Mouse (Mus musculus): ENCODE results near the gene Kcnn3. TPM values are rescaled to one million over a fixed set of nuclear protein-coding genes. Genes with fewer than 3 reads are reported as not detected.
A peak's percentile ranks its signal among the peaks of the same experiment; 100 is the strongest.

Kcnn3 gene
- polyA plus RNA-seq, 1 experiment from 2014 or later = 9.6 TPM

GRCm38 (mm10) chr3:89574260-89574659, 54.3 kb downstream of the Kcnn3 start:
- ATAC-seq (ENCODE audit: low FRiP score, low read depth) = no peak
- no peak overlapping the region for H3K4me3 ChIP-seq
- H3K4me1 ChIP-seq (replicated peaks) = peaks cover 10% of the 10 kb centered on the region
- H3K36me3 ChIP-seq = no peaks in the 10 kb centered on the region
- no peaks in the 10 kb centered on the region for H3K9me3 ChIP-seq
- 71% methylated on average over 2 of the region's 2 CpGs for WGBS
- no peak overlapping the region for H3K4me2 ChIP-seq
- H3K27ac ChIP-seq (replicated peaks) = no peak overlapping the region
- no peaks in the 10 kb centered on the region for H3K27me3 ChIP-seq
- no peak overlapping the region for H3K9ac ChIP-seq

- Histone ChIP-seq H3K9me3 (no peaks in the 10 kb centered on the region), H3K27ac (replicated peaks) (no peak overlapping the region), H3K36me3 (no peaks in the 10 kb centered on the region), H3K4me1 (replicated peaks) (no peaks in the 10 kb centered on the region), H3K27me3 (no peaks in the 10 kb centered on the region), H3K9ac (no peak overlapping the region), H3K4me2 (no peak overlapping the region), H3K4me3 (no peak overlapping the region)
- ATAC-seq (ENCODE audit: low FRiP score, low read depth) = no peak
- 93% methylated on average over 6 of the region's 6 CpGs for WGBS
These were observed 56.4 kb downstream of the Kcnn3 start for GRCm38 (mm10) chr3:89576381-89576780.

DNA sequence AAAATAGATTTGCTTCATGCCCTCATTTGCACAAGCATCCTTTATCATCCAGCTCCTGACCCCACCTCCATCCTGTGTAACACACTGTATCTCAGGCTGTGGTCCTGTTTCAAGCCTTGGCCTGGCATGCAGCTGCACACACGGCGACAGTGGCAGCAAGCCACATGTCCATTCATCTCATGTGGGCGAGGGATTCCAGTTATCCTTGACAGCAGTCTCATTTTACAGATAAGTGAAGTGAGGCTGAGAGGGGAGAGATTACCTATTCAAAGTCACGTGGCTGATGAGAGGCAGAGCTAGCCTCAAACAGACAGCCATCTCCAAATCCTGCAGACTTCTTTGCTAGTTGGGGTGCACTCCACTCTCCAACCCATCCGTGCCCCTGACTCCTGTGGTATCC, 57.2 kb downstream of the Kcnn3 start:
- ATAC-seq (ENCODE audit: low FRiP score, low read depth) = no peak
- WGBS = 91% methylated on average over 5 of the region's 5 CpGs
- Histone ChIP-seq H3K27ac (replicated peaks) (no peak overlapping the region), H3K9ac (no peak overlapping the region), H3K36me3 (no peaks in the 10 kb centered on the region), H3K27me3 (no peaks in the 10 kb centered on the region), H3K4me3 (no peak overlapping the region), H3K4me1 (replicated peaks) (no peaks in the 10 kb centered on the region), H3K9me3 (no peaks in the 10 kb centered on the region), H3K4me2 (no peak overlapping the region)

DNA sequence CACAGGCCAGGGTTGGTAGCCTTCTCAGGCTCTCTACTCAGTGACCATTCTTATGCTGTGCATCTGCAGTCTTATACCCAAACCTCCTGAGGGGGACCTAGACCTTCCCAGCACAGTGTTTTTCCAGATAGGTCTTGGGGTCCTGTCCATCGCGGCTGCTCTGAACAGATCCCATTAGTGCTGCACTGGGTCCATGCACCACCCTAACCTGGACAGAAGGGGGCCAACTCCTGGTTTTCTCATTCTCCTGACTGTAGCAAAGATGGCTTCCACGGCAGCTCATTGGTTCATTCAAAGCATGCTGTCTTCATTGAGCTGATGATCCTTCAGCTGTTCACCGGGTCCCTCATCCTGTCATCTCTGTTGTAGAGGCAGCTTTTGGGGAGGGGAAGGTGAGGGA, 58.1 kb downstream of the Kcnn3 start:
- ATAC-seq (ENCODE audit: low FRiP score, low read depth) = no peak
- no peaks in the 10 kb centered on the region for H3K36me3 ChIP-seq
- H3K4me3 ChIP-seq = no peak overlapping the region
- WGBS = 76% methylated on average over 4 of the region's 4 CpGs
- no peak overlapping the region for H3K27ac ChIP-seq (replicated peaks)
- H3K9me3 ChIP-seq = no peaks in the 10 kb centered on the region
- no peaks in the 10 kb centered on the region for H3K27me3 ChIP-seq
- no peak overlapping the region for H3K4me2 ChIP-seq
- H3K9ac ChIP-seq = no peak overlapping the region
- H3K4me1 ChIP-seq (replicated peaks) = no peaks in the 10 kb centered on the region

DNA sequence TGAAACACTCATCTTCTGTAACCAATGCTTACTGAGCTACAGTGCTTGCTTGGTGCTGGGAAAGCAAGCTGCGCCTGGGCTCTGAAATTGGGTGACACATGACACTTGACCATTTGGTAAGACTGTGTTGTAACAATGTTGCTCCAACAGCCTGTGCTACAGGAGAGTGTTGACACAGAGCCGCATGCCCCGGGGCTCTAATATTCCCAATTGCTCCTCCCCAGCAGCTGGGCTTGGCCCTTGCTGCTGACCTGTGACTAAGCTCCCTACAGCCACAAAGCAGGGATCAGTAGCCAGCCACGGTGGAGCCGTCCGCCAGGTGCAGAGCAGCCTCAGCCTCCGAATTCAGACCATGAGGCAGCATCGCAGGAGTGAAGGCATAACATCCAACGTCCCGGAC, 58.8 kb downstream of the Kcnn3 start:
- H3K9ac ChIP-seq = no peak overlapping the region
- no peaks in the 10 kb centered on the region for H3K9me3 ChIP-seq
- H3K4me3 ChIP-seq = no peak overlapping the region
- H3K27ac ChIP-seq (replicated peaks) = no peak overlapping the region
- ATAC-seq (ENCODE audit: low FRiP score, low read depth) = no peak
- peaks cover 7% of the 10 kb centered on the region for H3K4me1 ChIP-seq (replicated peaks)
- no peak overlapping the region for H3K4me2 ChIP-seq
- WGBS = 77% methylated on average over 10 of the region's 10 CpGs
- H3K27me3 ChIP-seq = no peaks in the 10 kb centered on the region
- H3K36me3 ChIP-seq = no peaks in the 10 kb centered on the region

- Histone ChIP-seq H3K9me3 (no peaks in the 10 kb centered on the region), H3K4me2 (no peak overlapping the region), H3K27ac (replicated peaks) (peak overlapping the region; percentile 49), H3K36me3 (no peaks in the 10 kb centered on the region), H3K4me1 (replicated peaks) (peaks cover 49% of the 10 kb centered on the region), H3K4me3 (no peak overlapping the region), H3K27me3 (no peaks in the 10 kb centered on the region), H3K9ac (no peak overlapping the region)
- ATAC-seq (ENCODE audit: low FRiP score, low read depth) = peak; percentile 40; the same call in 1 of the 2 replicates
- 54% methylated on average over 4 of the region's 4 CpGs for WGBS
These were observed 64.3 kb downstream of the Kcnn3 start for GRCm38 (mm10) chr3:89584254-89584653.

- no peaks in the 10 kb centered on the region for H3K36me3 ChIP-seq
- H3K9ac ChIP-seq = no peak overlapping the region
- no peak overlapping the region for H3K4me2 ChIP-seq
- H3K27me3 ChIP-seq = no peaks in the 10 kb centered on the region
- ATAC-seq (ENCODE audit: low FRiP score, low read depth) = no peak
- H3K9me3 ChIP-seq = no peaks in the 10 kb centered on the region
- no peak overlapping the region for H3K27ac ChIP-seq (replicated peaks)
- peaks cover 75% of the 10 kb centered on the region for H3K4me1 ChIP-seq (replicated peaks)
- H3K4me3 ChIP-seq = no peak overlapping the region
- WGBS = 83% methylated on average over 11 of the region's 11 CpGs
These were observed 68.5 kb downstream of the Kcnn3 start for GRCm38 (mm10) chr3:89588436-89588835.

- H3K36me3 ChIP-seq = no peaks in the 10 kb centered on the region
- WGBS = 82% methylated on average over 3 of the region's 3 CpGs
- H3K9me3 ChIP-seq = no peaks in the 10 kb centered on the region
- H3K9ac ChIP-seq = no peak overlapping the region
- no peak for ATAC-seq (ENCODE audit: low FRiP score, low read depth)
- no peaks in the 10 kb centered on the region for H3K27me3 ChIP-seq
- no peak overlapping the region for H3K4me3 ChIP-seq
- H3K4me2 ChIP-seq = no peak overlapping the region
- no peak overlapping the region for H3K27ac ChIP-seq (replicated peaks)
- peaks cover 66% of the 10 kb centered on the region for H3K4me1 ChIP-seq (replicated peaks)
These were observed 69.4 kb downstream of the Kcnn3 start for GRCm38 (mm10) chr3:89589321-89589720.

DNA sequence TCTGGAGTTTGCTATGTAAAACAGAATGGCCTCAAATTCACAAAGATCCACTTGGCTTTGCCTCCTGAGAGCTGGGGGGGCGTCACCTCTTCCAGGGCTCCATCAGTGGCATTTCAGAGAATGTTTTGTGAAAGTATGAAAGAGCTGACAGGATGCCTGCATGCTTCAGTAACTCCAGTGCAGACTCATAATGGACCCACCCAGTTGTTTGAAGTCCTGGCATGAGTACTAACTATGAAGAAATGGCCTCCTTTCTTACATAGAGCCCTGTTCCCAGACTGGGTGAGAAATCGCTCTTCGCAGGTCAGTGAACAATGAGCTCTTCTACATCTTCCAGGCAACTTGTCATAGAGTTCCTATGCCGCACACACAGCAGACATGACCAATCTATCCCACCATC, 70.4 kb downstream of the Kcnn3 start:
- ATAC-seq (ENCODE audit: low FRiP score, low read depth) = no peak
- Histone ChIP-seq H3K27ac (replicated peaks) (no peak overlapping the region), H3K4me1 (replicated peaks) (peaks cover 55% of the 10 kb centered on the region), H3K9ac (no peak overlapping the region), H3K4me3 (no peak overlapping the region), H3K9me3 (no peaks in the 10 kb centered on the region), H3K27me3 (no peaks in the 10 kb centered on the region), H3K36me3 (no peaks in the 10 kb centered on the region), H3K4me2 (no peak overlapping the region)
- 60% methylated on average over 4 of the region's 4 CpGs for WGBS

DNA sequence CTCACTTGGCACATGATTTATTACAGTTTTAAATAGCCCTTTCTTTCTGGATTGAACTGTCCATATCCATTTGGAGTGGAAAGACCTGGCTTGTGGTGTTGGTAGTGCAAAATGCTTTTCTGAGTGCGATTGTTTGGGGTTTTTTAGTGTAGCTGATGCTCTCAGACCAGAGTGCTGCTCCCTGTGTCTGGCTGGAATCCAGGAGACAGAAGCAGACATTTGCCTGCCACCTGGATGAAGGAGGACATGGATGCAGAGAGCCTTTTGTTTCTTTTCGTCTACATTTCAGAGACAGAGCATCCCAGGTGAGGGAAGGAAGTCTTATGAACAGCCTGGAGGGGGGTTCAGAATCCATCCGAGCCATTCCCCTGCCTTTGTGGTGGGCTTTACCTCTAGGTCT, 71.5 kb downstream of the Kcnn3 start:
- Histone ChIP-seq H3K9ac (no peak overlapping the region), H3K4me2 (no peak overlapping the region), H3K9me3 (no peaks in the 10 kb centered on the region), H3K36me3 (no peaks in the 10 kb centered on the region), H3K27me3 (no peaks in the 10 kb centered on the region), H3K4me3 (no peak overlapping the region), H3K27ac (replicated peaks) (peak overlapping the region; percentile 47), H3K4me1 (replicated peaks) (peaks cover 44% of the 10 kb centered on the region)
- no peak for ATAC-seq (ENCODE audit: low FRiP score, low read depth)
- WGBS = 53% methylated on average over 3 of the region's 3 CpGs

DNA sequence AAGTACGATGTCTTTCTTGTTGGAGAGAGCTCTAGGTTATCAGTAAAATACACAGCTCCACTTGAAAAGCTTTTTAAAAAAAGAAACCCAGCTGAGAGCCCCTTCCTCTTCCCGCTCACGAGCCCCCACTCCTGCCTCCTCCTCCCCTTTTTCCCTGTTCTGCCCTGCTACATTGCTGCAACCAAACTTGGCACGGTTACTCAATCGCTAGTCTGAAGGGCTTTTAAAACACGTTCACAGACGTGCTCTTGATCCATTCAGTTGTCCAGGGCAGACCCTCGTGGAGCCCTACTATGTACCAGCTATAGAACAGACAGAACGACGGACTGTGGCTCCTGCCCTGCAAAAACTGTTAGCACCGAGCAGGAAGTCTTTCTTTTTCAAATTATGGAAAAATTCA, 72.8 kb downstream of the Kcnn3 start:
- Histone ChIP-seq H3K36me3 (no peaks in the 10 kb centered on the region), H3K4me2 (no peak overlapping the region), H3K9me3 (no peaks in the 10 kb centered on the region), H3K9ac (no peak overlapping the region), H3K4me3 (no peak overlapping the region), H3K27me3 (no peaks in the 10 kb centered on the region), H3K27ac (replicated peaks) (no peak overlapping the region), H3K4me1 (replicated peaks) (peaks cover 39% of the 10 kb centered on the region)
- ATAC-seq (ENCODE audit: low FRiP score, low read depth) = no peak
- WGBS = 50% methylated on average over 11 of the region's 11 CpGs

- WGBS = 79% methylated on average over 10 of the region's 10 CpGs
- Histone ChIP-seq H3K4me3 (no peak overlapping the region), H3K4me1 (replicated peaks) (peaks cover 35% of the 10 kb centered on the region), H3K4me2 (no peak overlapping the region), H3K27ac (replicated peaks) (no peak overlapping the region), H3K9ac (no peak overlapping the region), H3K9me3 (no peaks in the 10 kb centered on the region), H3K27me3 (no peaks in the 10 kb centered on the region), H3K36me3 (no peaks in the 10 kb centered on the region)
- no peak for ATAC-seq (ENCODE audit: low FRiP score, low read depth)
These were observed 73.6 kb downstream of the Kcnn3 start for GRCm38 (mm10) chr3:89593524-89593923.

DNA sequence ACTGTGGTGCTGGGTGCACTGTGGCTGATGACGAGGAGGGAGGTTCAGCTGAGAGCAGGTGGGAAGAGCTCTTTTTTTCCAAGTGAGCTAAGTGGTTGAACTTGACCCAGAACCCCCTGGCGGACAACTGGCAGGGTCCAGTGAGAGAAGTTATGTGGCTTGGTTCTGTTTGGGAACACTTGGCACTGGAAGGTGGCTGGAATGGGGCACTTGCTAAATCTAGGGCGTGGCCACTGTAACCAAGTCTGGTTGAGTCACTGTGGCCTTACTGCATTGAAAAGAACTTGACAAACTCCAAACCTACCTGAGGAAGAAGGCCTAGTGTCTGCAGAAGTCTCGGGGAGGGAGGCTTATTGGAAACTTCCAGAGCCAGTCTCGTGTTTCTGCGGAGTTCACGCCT, 78.4 kb downstream of the Kcnn3 start:
- no peak overlapping the region for H3K4me3 ChIP-seq
- peaks cover 17% of the 10 kb centered on the region for H3K4me1 ChIP-seq (replicated peaks)
- H3K36me3 ChIP-seq = no peaks in the 10 kb centered on the region
- H3K9ac ChIP-seq = no peak overlapping the region
- no peak for ATAC-seq (ENCODE audit: low FRiP score, low read depth)
- H3K9me3 ChIP-seq = no peaks in the 10 kb centered on the region
- no peak overlapping the region for H3K4me2 ChIP-seq
- no peak overlapping the region for H3K27ac ChIP-seq (replicated peaks)
- 93% methylated on average over 7 of the region's 7 CpGs for WGBS
- no peaks in the 10 kb centered on the region for H3K27me3 ChIP-seq
